Mouse (Mus musculus) spleen, postnatal 36 days (tissue): ENCODE results near the gene Gm20924.
"Not testable (repeated sequence)": the region's sequence is repeated elsewhere in the genome, so short reads cannot be mapped to it uniquely, and the experiment has no call there.

ENCODE experiments used
- DNase-seq, 2 experiments: peaks; one replicate each; pipeline ENCODE4 v3.0.0; 2022; ENCODE audit warnings: low spot score in 2 of 2, mixed read lengths in 1 of 2

Gene Gm20924

DNA sequence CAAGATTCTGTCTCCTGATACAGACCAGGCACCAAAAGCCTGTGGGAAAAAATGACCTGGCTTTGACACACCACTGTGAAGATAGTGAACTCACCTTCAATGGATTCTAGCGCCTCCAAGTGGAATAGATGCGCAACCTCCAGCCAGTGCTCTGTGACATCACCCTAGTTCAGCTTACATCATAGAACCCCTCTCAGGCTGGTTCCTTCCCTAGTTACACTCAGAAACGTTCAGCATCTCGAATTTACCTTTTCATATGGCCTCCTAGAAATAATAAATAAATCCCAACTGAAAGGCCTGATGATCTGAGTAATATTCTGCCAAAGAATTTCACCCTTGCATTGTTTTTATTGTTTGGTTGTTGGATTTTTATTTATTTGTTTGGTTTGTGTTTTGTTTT is at the start of gene Gm20924:
TSS of gene Gm20924 (minus strand) at position 101 of the 400 bp plus-strand sequence.
- not testable (repeated sequence) for DNase-seq
